Mouse (Mus musculus): ENCODE measurements around the gene Ifnl2. TPM values are rescaled to one million over a fixed set of nuclear protein-coding genes. Genes with fewer than 3 reads are reported as not detected.
"Not testable (repeated sequence)": the region's sequence is repeated elsewhere in the genome, so short reads cannot be mapped to it uniquely, and the experiment has no call there.

The Ifnl2 gene
- not detected for total RNA-seq (2022)

DNA sequence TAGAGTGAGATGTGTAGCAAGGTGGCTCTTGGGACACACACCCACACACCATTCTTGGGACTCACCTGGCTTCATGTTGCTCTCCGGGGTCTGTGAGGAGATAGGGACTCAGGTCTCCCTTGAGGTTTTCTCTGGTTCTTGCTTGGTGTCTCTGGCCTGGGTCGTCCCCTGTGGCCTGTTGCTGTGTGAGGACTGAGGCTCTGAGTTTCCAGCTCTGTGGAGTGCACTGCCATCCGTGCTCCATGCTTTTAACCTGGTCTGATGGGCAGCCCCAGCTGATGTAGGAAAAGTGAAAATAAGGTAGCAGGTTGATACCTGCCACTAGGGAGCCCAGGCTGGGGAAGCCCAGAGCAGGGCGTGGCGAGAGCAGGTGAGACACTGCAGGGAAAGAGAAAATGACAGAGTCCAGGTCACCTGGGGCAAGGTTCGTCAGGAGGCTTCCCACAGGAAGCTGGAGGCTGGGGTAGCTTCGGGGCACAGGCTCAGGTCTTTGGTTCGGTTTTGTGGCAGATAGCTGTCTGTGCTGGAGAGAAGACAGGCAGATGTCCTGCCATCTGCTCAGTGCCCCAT is at the start of gene Ifnl2:
Gene Ifnl2 (minus strand): TSS at position 51 of the 570 bp plus-strand sequence.
- not testable (repeated sequence) for DNase-seq (ENCODE audit: low spot score in 2 of 2)

DNA sequence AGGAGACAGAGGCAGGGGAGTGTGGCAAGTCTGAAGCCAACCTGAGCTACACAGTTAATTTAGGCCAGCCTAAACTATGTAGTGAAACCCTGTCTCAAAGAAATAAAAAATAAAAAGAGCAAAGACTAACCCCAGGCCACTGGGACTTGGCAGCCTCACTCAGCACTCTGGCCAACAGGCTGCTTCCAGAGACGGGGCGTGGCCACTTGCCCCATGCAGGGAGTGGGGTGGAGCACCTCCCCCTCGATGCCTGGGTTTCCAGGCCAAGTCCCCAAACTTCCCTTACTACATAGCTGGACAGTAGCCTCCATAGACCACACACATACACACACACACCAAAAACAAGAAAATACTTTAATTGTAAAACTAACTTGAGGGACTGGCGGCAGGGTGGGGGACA is 48.2 kb upstream of the Ifnl2 start:
- no peak for DNase-seq (ENCODE audit: low spot score in 2 of 2)

DNA sequence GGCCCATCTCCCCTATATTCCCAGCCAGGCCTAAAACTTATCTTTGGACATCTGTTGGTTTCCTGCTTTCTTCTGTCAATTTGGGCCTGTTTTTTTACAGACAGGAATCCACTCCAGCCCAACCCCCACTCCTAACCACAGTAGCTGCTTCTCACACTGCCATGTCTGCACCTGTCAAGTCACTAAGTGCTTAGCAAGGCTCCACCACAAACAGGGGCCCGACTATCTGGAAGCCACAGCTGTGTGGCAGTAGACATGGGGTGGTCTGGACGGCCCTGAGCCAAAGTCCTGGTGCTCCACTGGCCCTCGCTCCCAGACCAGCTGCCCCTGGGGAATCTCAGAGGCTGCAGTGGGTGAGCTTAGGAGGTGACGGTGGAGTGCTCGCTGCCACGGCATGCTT is 47.5 kb upstream of the Ifnl2 start:
- no peak for DNase-seq (ENCODE audit: low spot score in 2 of 2)

DNA sequence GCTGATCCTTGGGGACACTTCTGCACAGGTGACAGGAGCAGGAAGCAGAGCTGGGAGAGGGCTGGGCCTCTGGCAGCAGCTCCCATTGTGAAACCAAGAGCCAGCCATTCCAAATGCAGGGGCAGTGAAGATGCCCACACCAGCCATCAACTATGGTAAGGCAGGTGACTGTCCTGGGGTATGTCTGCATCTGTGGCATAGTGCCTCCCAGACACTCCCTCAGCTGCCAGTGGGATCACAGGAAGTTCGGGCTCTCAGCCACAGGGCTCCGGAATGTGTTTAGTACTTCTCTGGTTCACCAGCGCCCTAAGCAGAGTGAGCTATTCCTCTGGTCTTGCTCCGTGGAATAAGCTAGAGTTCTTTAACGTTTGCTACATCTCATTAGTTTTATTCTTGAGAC is 46.8 kb upstream of the Ifnl2 start:
- DNase-seq (ENCODE audit: low spot score in 2 of 2), result no peak

DNA sequence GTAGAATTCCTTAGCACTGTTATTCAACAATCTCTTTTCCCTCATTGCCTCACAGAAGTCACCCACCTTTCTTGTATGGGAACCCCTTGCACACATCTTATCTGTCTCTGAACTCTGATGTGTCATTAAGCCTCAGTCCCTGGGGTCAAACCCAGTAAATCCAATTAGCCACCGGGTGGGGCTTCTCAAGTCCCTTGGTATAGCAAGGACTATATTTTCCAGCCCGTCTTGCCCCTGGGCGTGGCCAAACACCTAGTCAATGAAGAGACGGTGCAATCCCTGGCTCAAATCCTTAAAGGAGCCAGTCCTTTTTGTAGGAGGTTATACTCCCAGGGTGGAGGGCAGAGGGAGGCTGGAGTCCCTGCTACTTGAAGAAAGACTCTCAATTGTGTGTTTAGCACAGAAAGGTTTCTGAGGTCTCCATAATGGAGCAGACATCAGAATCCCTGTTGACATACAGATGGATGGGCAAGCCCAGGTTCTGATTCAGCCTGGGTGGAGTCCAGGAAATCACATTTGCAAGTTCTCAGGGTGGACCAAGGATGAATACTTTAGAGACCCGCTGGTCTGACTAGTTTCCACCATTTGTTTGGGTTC is 45.8 kb upstream of the Ifnl2 start:
- no peak for DNase-seq (ENCODE audit: low spot score in 2 of 2)

DNA sequence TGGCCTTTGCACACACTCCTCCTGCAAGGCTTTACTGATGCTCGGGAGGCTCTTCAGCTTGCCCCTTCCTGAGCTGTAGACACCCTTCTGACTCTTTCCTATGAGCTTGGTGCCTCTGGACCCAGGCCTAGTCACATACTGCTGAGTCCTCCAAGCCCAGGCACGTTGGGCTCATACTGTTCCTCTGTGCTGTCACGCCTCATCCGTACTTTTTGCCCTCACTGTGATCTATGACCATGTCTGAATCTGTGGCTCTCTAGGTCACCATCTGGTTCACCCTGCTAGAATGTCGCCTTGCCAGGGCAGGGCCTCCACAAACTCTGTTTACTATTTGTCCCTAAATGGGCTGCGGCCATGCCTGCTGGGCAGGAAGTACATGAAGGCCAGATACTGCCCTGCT is 42.8 kb upstream of the Ifnl2 start:
- no peak for DNase-seq (ENCODE audit: low spot score in 2 of 2)

DNA sequence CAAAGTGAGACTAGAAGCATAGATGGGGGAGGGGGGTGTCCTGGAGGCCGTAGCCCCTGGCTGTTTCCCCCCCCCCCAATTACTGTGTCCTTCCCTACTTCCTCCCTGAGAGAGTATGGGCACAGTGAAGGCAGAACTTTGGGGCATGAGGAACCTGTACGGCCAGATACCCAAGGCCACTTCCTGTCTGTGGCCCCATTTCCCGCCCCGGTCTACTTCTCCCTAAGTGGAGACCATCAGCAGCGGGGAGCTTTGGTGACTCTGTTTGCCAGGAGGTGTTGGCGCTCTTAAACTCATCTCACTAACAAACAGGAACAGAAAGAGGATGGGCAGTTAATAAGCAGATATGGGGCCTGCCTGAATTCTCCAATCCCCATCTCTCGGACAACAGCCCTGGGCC is 37.4 kb upstream of the Ifnl2 start:
- DNase-seq (ENCODE audit: low spot score in 2 of 2), result no peak

DNA sequence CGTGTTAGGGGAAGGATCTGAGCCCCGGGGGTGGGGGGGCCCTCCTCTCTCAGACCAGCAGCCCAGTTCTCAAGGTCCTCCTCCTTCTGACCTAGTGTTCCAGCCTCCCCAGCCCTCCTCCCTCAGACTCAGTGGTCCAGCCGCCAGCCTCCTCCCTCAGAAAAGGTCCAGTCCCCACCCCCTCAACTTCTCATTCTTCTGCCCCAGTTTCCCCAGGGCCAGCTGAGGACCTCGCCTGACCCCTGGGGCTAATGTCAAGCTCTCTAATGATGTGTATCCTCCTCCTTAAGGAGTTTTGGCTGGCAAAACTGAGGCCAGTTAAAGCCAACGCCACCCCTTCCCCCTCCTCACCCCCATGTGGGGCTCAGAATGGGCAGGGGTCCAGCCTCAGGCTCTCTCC is 36.9 kb upstream of the Ifnl2 start, which contains the start of gene Nccrp1:
Gene Nccrp1 (minus strand): TSS at position 101 of the 400 bp plus-strand sequence.
- DNase-seq (ENCODE audit: low spot score in 2 of 2), result no peak

DNA sequence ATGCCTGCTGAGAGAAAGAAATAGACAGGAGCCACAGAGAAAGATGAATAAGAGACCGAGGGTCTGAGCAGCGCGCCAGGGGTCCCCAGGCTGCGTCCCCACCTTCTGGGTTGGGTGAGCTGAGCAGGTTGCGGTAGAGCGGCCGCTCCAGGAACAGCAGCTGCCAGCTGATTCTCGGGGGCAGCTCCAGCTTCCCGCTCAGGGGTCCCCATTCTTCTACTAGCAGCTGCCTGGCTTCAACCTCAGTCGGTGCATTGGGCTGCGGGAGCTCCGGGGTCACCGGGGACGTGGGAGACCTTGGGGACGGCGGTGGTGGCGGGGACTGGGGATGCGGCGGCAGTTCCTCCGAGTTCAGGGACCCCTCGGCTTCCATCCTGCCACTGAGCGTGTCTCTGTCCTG is 36.4 kb upstream of the Ifnl2 start:
- DNase-seq (ENCODE audit: low spot score in 2 of 2), result no peak

DNA sequence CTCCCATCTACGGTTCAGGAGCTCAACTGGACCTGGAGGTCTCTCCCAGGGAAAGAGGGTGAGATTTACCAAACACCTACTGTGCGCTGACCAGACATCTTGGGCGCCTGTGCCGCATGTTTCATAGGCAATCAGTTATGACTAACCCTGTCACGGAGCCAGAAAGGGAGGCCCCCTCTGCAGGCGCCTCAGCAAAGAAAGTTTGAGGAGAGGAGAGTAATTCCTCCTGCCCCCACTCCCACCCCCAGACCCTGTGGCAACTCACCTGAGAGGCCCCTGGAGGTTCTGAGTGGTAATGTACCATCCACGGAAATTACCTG is 35.6 kb upstream of the Ifnl2 start:
- no peak for DNase-seq (ENCODE audit: low spot score in 2 of 2)

DNA sequence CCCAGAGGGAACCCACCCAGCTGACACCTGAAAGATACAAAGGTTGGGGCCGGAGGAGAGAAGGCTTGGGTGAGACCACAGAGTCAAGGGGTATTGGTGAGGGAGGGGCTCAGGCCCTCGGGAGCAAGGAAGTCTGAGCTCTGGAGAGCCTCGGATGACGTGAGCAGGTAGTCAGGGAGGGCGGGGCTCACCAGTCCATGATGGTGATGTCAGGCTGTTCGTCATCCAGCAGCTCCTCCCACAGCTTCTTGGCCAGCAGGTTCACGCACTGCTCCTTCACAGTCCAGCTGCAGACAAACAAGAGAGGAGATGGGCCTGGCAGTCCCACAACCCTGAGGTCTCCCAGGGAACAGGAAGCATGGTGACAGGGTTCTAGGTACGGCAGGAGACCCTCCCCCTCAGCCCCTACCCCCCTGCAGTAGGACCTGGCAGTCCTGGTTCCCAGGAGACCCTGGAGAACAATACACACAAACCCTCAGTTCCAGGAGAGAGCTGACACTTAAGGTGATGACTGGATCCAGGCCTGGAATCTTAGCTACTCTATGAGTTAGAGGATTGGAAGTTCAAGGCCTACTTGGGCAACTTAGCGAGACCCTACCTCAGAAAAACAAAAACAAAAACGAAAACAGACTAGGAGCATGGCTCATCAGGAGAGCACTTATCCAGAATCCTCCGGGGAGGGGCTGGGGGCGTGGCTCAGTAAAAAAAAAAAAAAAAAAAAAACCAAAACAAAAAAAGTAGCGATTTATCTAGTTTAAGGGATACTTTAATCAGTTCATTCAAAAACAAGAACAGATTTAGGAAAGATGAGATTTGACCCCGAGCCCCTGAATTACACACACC is 35.0 kb upstream of the Ifnl2 start:
- DNase-seq (ENCODE audit: low spot score in 2 of 2), result no peak

DNA sequence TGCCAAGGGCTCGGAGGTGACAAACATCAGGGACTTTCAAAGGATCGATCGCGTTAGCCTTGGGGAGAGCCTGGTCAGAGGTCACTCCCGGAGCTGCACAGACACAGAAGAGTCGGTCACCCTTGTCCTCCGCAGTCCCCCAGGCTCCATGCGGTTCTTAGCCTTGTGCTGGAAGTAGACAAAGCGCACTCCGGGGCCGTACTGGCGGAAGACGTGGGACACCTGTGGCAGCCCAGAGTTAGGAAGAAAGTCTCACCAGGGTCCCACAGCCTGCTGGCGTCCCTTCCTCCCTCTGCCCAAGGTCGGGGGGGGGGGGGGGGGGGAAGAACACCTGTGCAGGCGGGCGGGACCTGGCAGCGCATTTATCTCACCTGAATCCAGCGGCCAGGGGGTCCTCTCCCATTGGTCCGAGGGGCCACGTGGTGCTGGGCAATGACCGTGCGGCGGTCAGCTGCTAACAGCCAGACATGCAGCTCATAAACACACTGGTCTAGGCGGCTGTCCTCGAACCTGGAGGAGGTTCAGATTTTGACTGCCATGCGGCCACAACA is 33.9 kb upstream of the Ifnl2 start:
- DNase-seq (ENCODE audit: low spot score in 2 of 2), result no peak

DNA sequence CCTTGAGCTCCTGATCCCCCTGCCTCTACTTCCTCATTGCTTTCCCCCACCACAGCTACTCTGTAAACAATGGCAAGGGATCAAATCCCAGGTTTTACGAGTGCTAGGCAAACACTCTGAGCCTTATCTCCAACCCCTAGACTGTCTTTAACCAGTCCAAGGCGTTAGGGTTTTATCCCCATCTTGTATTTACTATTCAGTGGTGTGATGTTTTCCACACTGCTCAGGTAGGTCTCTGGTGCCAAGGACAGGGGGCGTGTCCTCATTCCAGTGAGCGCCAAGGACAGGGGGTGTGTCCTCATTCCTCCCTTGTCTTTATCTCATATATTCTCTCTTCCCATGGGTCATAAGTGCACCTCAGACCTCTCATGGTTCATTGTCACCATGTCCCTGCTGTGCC is 30.3 kb upstream of the Ifnl2 start, which contains the start of gene Sycn:
Gene Sycn (plus strand): TSS at position 360 of the 400 bp plus-strand sequence.
- no peak for DNase-seq (ENCODE audit: low spot score in 2 of 2)

DNA sequence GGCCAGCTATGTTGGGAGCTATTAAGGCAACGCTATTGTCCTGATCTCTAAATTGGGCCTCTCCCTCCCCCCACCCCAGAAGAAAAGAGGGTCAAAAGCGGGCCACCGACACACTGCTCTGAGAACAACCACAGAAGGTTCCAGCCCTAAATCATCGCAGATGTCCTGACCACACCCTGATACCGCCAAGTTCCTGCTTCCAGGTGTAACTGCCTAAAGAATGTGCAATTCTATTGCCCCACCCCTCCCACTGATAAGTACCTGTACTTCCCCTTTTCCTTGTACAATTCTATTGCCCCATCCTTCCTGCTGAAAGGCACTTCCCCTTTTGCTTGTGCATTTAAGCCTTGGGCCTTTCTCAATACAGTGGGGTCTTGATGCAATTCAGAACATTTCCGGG is 28.6 kb upstream of the Ifnl2 start:
- not testable (repeated sequence) for DNase-seq (ENCODE audit: low spot score in 2 of 2)

DNA sequence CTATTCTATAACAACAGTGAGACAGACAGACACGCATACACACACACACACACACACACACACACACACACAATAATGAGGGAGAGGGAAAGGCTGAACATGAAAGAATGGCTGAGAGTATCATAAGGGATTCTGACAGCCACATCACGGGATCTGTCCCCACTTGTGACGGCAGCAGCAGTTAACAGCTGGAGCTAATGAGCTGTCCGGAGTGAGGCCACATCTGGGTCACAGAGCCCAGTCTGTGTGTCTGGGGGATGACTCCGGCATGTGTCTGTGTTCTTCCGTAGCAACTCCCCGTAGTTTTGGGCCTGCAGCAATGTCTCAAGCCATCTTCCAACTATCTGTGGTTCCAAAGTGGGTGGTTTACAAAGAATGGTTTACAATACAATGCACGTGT is 21.8 kb upstream of the Ifnl2 start:
- DNase-seq (ENCODE audit: low spot score in 2 of 2), result no peak

DNA sequence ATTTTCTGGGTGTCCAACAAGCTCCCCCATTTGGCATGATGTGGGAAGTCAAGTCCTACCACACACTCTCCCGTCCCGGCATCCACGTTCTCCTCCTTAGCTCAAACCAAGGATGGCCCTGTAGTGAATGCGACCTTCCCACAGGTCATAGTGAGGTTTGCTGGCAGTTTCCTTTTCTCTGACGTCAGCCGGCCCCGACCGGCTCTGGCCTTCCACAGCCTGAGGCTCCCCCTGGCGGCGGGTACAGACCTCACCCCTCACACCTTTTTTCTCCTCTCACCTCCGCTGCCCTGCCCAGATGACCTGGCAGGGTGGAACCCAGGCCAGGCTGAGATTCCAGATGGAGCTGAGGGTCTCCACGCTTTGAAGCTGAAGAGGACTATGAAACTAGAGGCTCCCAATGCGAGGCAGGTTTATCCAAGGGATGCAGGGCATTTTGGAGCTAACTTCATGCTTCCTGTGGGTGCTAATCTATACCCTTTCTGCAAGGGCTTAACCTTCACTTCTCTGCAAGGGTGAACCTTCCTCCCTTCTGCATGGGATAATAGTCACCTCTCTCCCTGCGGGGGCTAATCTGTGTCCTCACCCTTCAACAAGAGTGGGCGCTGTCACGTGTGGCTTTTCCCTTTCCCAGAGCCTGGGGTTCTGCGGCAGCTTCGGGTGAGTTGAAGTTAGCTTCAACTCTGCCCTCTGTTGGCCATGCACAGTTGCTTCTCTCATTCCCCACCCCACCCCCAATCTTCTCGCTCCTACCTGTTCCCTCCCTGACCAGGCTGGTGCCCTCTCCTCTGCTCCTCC is 17.9 kb upstream of the Ifnl2 start:
- DNase-seq (ENCODE audit: low spot score in 2 of 2), result peak; percentile 20 to 63

DNA sequence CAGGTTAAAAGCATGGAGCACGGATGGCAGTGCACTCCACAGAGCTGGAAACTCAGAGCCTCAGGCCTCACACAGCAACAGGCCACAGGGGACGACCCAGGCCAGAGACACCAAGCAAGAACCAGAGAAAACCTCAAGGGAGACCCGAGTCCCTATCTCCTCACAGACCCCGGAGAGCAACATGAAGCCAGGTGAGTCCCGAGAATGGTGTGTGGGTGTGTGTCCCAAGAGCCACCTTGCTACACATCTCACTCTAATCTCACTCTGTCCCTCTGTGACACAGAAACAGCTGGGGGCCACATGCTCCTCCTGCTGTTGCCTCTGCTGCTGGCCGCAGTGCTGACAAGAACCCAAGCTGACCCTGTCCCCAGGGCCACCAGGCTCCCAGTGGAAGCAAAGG is 12.3 kb upstream of the Ifnl2 start, which contains the start of gene Ifnl3:
Gene Ifnl3 (plus strand): TSS at position 301 of the 400 bp plus-strand sequence.
- DNase-seq (ENCODE audit: low spot score in 2 of 2), result not testable (repeated sequence)

DNA sequence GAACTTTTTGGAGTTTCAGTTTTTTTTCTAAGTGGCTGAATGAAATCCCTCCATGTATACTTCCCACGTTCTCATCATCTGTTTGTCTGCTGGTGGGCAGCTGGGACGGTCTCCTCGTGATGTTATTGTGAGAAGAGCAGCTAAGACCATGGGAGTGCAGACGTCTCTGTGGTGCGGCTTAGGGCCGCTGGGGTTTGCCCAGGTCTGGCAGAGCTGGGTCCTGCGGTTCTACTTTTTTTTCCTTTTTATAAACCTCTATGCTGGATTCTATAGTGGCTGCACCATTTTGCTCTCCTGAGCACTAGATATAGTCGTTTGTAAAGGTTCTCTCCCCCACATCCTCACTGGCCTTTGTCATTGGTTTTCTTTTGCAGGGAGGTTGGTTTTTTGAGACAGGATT is 1.2 kb upstream of the Ifnl2 start:
- DNase-seq (ENCODE audit: low spot score in 2 of 2), result no peak

DNA sequence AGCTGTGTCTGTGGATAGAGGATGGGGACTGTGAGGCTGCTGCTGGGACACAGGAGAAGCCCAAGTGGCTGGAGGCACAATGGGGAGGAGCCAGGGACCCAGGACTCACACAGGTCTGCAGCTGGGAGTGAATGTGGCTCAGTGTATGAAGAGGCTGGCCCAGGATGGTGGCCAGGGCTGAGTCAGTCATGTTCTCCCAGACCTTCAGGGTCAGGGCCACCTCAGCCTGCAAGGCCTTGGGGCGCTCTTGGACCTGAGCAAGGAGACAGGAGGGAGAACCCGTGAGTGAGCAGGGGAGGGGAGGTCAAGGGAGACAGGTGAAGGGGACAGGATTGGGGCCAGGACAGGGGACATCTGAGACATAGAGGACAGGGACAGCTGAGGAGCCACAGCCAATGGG is 1.1 kb downstream of the Ifnl2 start:
- DNase-seq (ENCODE audit: low spot score in 2 of 2), result not testable (repeated sequence)

DNA sequence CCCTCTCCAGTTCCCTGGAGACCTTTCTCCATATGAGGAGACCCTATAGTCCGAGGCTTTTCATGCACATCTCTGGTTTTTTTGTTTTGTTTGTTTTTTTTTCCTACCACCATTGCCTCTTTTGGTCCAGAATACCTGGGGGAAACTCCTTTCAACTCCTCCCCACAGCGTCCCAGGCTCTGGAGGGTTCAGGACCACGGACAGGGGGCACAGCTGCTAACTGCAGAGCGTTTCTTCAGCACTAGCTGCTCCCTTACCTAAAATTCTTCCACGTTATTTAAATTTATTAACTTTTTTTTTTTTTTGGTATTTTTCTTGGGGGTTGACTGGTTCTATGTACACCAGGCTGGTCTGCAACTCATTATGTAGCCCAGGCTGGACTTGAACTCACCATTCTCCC is 4.7 kb downstream of the Ifnl2 start:
- no peak for DNase-seq (ENCODE audit: low spot score in 2 of 2)

DNA sequence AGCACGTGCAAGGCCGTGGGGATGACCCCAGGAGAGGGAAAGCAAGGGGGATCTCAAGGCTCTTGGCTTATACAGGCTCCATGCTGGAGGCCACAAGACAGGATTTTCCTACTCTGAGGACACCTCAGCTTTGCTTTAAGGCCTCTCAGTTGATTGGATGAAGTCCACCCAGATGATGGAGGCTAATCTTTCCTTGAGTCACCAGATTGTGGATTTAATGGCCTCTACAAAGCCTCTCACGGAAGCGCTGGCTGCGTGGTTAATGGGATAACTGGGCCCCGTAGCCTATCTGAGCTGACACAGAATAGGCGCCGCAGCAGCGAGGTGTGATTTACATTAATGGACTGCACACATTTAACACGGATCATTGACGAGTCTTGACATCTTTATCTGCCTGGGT is 14.8 kb downstream of the Ifnl2 start:
- no peak for DNase-seq (ENCODE audit: low spot score in 2 of 2)

DNA sequence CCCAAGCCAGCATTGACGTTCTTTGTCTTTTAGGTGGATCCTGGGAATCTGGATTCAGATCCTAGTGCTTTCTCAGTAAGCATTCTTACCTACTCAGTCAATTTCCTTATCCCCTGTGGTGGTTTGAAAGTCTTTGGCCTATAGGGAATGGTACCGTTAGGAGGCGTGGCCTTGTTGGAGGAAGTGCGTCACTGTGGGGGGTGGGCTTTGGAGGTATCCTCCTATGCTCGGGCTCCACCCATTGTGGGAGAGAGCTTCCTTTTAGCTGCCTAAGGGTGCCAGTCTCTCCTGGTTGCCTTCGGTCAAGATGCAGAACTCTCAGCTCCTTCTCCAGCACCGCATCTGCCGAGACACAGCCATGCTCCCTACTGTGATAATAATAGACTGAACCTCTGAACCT is 17.9 kb downstream of the Ifnl2 start:
- DNase-seq (ENCODE audit: low spot score in 2 of 2), result no peak

Measured in layer of hippocampus, adult 8-10 months (tissue).